Mouse (Mus musculus) erythroblast, embryonic 14.5 days (primary cell): ENCODE results near the gene Rab5a. TPM values are rescaled to one million over a fixed set of nuclear protein-coding genes. Genes with fewer than 3 reads are reported as not detected.
A peak's percentile ranks its signal among the peaks of the same experiment; 100 is the strongest.
"Not testable (repeated sequence)": the region's sequence is repeated elsewhere in the genome, so short reads cannot be mapped to it uniquely, and the experiment has no call there.

Experiments used
- H3K27me3 ChIP-seq: 2 replicates; pipeline ENCODE4 v1.6.1; 2012; ENCODE audit warnings: inconsistent platforms; ENCODE audit not compliant: control insufficient read depth
- H3K36me3 ChIP-seq: 2 replicates; pipeline ENCODE4 v1.6.1; 2012; ENCODE audit warnings: mild to moderate bottlenecking, inconsistent platforms; ENCODE audit not compliant: control insufficient read depth
- H3K4me1 ChIP-seq: 2 replicates; pipeline ENCODE4 v1.6.1; 2012; ENCODE audit warnings: inconsistent platforms; ENCODE audit not compliant: control insufficient read depth
- H3K4me3 ChIP-seq: replicated peaks from 2 replicates; pipeline ENCODE3; 2012; ENCODE audit warnings: moderate library complexity, mild to moderate bottlenecking, inconsistent platforms
- H3K9me3 ChIP-seq: 2 replicates; pipeline ENCODE4 v1.6.1; 2012; ENCODE audit warnings: low read length, inconsistent platforms, mixed read lengths; ENCODE audit not compliant: control insufficient read depth
- GATA1 ChIP-seq: IDR thresholded peaks from 2 replicates; pipeline ENCODE4 v1.6.1; 2012; ENCODE audit warnings: low read length, inconsistent platforms, mixed read lengths
- TAL1 ChIP-seq: IDR thresholded peaks from 3 replicates; pipeline ENCODE4 v1.6.1; 2012; ENCODE audit warnings: low read length, inconsistent platforms, mixed read lengths
- polyA plus RNA-seq: library from polyadenylated mRNA; stranded (reverse); fragments of >175 nt; gene quantifications from 2 replicates; pipeline ENCODE4 v1.2.3, GENCODE M21; 2012

The Rab5a gene
- polyA plus RNA-seq, 1 experiment = 1.5 TPM

DNA sequence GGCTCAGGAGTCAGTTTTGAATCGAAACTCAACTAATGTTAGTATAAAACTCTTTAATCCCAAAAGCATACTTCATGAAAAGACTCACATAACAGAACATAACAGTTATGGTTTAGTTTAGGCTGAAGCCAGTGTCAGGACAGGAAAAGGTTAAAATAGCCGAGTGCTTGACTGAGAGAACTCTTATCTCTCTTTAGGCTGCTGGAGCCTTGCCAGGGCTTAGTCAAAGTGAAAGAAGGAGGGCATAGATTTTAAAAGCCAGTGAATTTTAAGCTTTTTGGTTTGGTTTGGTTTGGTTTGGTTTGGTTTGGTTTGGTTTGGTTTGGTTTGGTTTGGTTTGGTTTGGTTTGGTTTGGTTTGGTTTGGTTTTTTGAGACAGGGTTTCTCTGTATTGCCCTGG is 53.4 kb downstream of the Rab5a start:
- no peaks in the 10 kb centered on the region for H3K27me3 ChIP-seq
- no peak for TF ChIP-seq TAL1
- no peak for TF ChIP-seq GATA1
- no peak overlapping the region for H3K4me3 ChIP-seq
- H3K36me3 ChIP-seq = no peaks in the 10 kb centered on the region
- no peaks in the 10 kb centered on the region for H3K4me1 ChIP-seq
- H3K9me3 ChIP-seq = no peaks in the 10 kb centered on the region

- not testable (repeated sequence) for H3K4me1 ChIP-seq, H3K4me3 ChIP-seq
Measured at GRCm38 (mm10) chr17:53539351-53539750, 60.3 kb downstream of the Rab5a start, which contains the start of gene Pp2d1. Gene Pp2d1, minus strand, starts transcription at chr17:53539451.

GRCm38 (mm10) chr17:53542536-53542935 is 63.5 kb downstream of the Rab5a start:
- TF ChIP-seq GATA1 (no peak), TAL1 (no peak)
- no peaks in the 10 kb centered on the region for H3K27me3 ChIP-seq
- no peaks in the 10 kb centered on the region for H3K4me1 ChIP-seq
- no peak overlapping the region for H3K4me3 ChIP-seq
- no peaks in the 10 kb centered on the region for H3K9me3 ChIP-seq
- no peaks in the 10 kb centered on the region for H3K36me3 ChIP-seq

More at GRCm38 (mm10) chr17:53539351-53539750, 60.3 kb downstream of the Rab5a start, which contains the start of gene Pp2d1:
- H3K36me3 ChIP-seq, H3K9me3 ChIP-seq, H3K27me3 ChIP-seq: not testable (repeated sequence)

GRCm38 (mm10) chr17:53543591-53544324 is 64.7 kb downstream of the Rab5a start:
- Histone ChIP-seq H3K9me3 (no peaks in the 10 kb centered on the region), H3K4me3 (no peak overlapping the region), H3K36me3 (no peaks in the 10 kb centered on the region), H3K4me1 (no peaks in the 10 kb centered on the region), H3K27me3 (no peaks in the 10 kb centered on the region)
- no peak for TF ChIP-seq TAL1
- TF ChIP-seq GATA1 = no peak

- peaks cover 27% of the 10 kb centered on the region for H3K4me1 ChIP-seq
- peaks cover 5% of the 10 kb centered on the region for H3K9me3 ChIP-seq
- H3K4me3 ChIP-seq = no peak overlapping the region
- no peak for TF ChIP-seq TAL1
- TF ChIP-seq GATA1 = no peak
- no peaks in the 10 kb centered on the region; the same call in 1 of the 2 replicates for H3K36me3 ChIP-seq
- no peaks in the 10 kb centered on the region for H3K27me3 ChIP-seq
Measured at GRCm38 (mm10) chr17:53551306-53552299, 72.6 kb downstream of the Rab5a start.

GRCm38 (mm10) chr17:53554088-53554487 is 75.1 kb downstream of the Rab5a start:
- Histone ChIP-seq H3K9me3 (peaks cover 5% of the 10 kb centered on the region), H3K4me3 (no peak overlapping the region), H3K4me1 (peaks cover 36% of the 10 kb centered on the region), H3K36me3 (no peaks in the 10 kb centered on the region; the same call in 1 of the 2 replicates), H3K27me3 (no peaks in the 10 kb centered on the region)
- TF ChIP-seq GATA1 (no peak), TAL1 (no peak)

- Histone ChIP-seq H3K9me3 (peaks cover 5% of the 10 kb centered on the region), H3K4me1 (peaks cover 39% of the 10 kb centered on the region), H3K36me3 (no peaks in the 10 kb centered on the region; the same call in 1 of the 2 replicates), H3K27me3 (no peaks in the 10 kb centered on the region), H3K4me3 (no peak overlapping the region)
- TF ChIP-seq TAL1 (peak; percentile 41; the same call in 1 of the 3 replicates), GATA1 (peak; percentile 40)
Measured at GRCm38 (mm10) chr17:53554813-53555212, 75.8 kb downstream of the Rab5a start.

Other genes with a start within 250 kb of the Rab5a start
- not detected in 2 replicates for gene Efhb, start 15.9 kb upstream of the Rab5a start, polyA plus RNA-seq
- gene Pp2d1, start 60.2 kb downstream of the Rab5a start, polyA plus RNA-seq = not detected in 2 replicates
- 0.23 and 0.36 TPM in 2 replicates for gene Kat2b, start 87.6 kb downstream of the Rab5a start, polyA plus RNA-seq
- 1.2 and 2.1 TPM in 2 replicates for gene Sgo1, start 210.1 kb downstream of the Rab5a start, polyA plus RNA-seq